Mouse (Mus musculus) kidney, embryonic 15.5 days (tissue): ENCODE results near the gene Lhfpl3. TPM values are rescaled to one million over a fixed set of nuclear protein-coding genes. Genes with fewer than 3 reads are reported as not detected.

Source experiments
- ATAC-seq: fragments of 200-750 bp; cut with Nextera tagmentation; replicated peaks from 2 replicates; pipeline ENCODE4 v1.8.0; 2017; ENCODE audit warnings: moderate TSS enrichment; ENCODE audit not compliant: low FRiP score
- H3K27ac ChIP-seq: fragments of 300-500 bp; sonication (generic); 2 replicates; pipeline ENCODE4 v1.5.1; 2015; ENCODE audit warnings: mild to moderate bottlenecking, inconsistent platforms
- H3K27me3 ChIP-seq: fragments of 300-500 bp; sonication (generic); 2 replicates; pipeline ENCODE4 v1.6.1; 2015; ENCODE audit warnings: inconsistent platforms
- H3K36me3 ChIP-seq: fragments of 300-500 bp; sonication (generic); 2 replicates; pipeline ENCODE4 v1.6.1; 2015; ENCODE audit warnings: inconsistent platforms
- H3K4me1 ChIP-seq: fragments of 300-500 bp; sonication (generic); 2 replicates; pipeline ENCODE4 v1.6.1; 2015; ENCODE audit warnings: inconsistent platforms
- H3K4me2 ChIP-seq: fragments of 300-500 bp; sonication (generic); 2 replicates; pipeline ENCODE4 v1.6.1; 2015; ENCODE audit warnings: moderate library complexity, mild to moderate bottlenecking, inconsistent platforms
- H3K4me3 ChIP-seq: fragments of 300-500 bp; sonication (generic); replicated peaks from 2 replicates; pipeline ENCODE4 v1.5.1; 2015; ENCODE audit warnings: mild to moderate bottlenecking, inconsistent platforms
- H3K9ac ChIP-seq: fragments of 300-500 bp; sonication (generic); 2 replicates; pipeline ENCODE4 v1.6.1; 2015; ENCODE audit warnings: mild to moderate bottlenecking, inconsistent platforms
- H3K9me3 ChIP-seq: fragments of 300-500 bp; sonication (generic); replicated peaks from 2 replicates; pipeline ENCODE4 v1.6.1; 2016; ENCODE audit warnings: inconsistent platforms
- WGBS: fragments of 180-500 bp; shearing (Covaris S2); methylation state at CpG from one replicate; pipeline ENCODE4 v1.1.7; 2015; ENCODE audit warnings: mixed read lengths; 5-methylcytosine and 5-hydroxymethylcytosine counted together
- polyA plus RNA-seq: library from polyadenylated mRNA; unstranded; fragments of >200 nt; fragmentation: Nextera tagmentation; extraction: Ambion mirVana; gene quantifications from 2 replicates; pipeline ENCODE4 v1.2.1, GENCODE M21; 2015

Lhfpl3 gene
- polyA plus RNA-seq, 1 experiment from 2014 or later, result 0.40 TPM

DNA sequence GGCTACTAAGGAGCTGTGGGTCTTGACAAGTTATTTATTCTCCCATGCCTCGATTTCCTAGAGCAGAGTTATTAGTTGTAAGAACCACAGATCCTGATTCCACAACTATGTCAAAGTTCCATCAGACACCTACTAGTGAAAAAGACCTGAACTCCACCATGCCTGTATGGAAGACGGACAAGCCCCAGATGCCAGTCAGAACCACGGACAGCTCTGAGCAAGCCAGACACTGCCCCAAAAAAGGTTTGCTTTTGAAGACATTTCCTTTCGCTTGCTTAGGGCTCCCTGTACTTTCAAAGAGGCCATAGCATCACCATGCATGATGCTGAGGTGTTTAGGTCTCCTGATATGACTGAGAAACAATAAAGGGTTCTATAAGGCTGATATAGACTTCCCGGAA is 197.4 kb downstream of the Lhfpl3 start:
- WGBS, result 58% methylated on average over 5 of the region's 5 CpGs
- H3K27me3 ChIP-seq, result no peaks in the 10 kb centered on the region
- no peak overlapping the region for H3K27ac ChIP-seq
- no peak overlapping the region for H3K4me2 ChIP-seq
- H3K4me1 ChIP-seq, result no peaks in the 10 kb centered on the region
- no peaks in the 10 kb centered on the region for H3K36me3 ChIP-seq
- H3K4me3 ChIP-seq, result no peak overlapping the region
- H3K9ac ChIP-seq, result no peak overlapping the region
- no peak for ATAC-seq
- no peaks in the 10 kb centered on the region for H3K9me3 ChIP-seq

DNA sequence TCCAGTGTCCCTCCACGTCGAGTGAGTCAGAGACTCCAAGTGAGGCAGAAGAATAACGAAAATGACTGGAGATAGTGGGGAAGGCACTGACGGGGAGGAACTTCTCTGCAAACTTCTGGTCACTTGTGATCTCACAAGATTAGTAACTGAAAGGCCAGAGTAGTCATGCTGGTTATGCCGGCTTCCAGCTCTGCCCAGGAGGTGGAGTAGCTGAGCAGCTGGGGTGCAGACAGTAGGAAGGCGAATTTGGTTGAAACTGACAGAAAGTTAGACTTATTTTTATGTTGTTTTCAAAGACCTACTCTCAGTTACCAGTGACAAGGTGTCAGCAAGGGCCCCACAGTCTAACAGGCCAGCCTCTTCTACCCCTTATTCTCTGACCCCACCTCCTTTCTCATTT is 217.4 kb downstream of the Lhfpl3 start:
- H3K4me2 ChIP-seq, result no peak overlapping the region
- H3K4me3 ChIP-seq, result no peak overlapping the region
- no peak overlapping the region for H3K27ac ChIP-seq
- ATAC-seq, result no peak
- no peaks in the 10 kb centered on the region for H3K4me1 ChIP-seq
- no peak overlapping the region for H3K9ac ChIP-seq
- H3K36me3 ChIP-seq, result no peaks in the 10 kb centered on the region
- H3K27me3 ChIP-seq, result no peaks in the 10 kb centered on the region
- H3K9me3 ChIP-seq, result no peaks in the 10 kb centered on the region
- WGBS, result 67% methylated on average over 6 of the region's 6 CpGs

DNA sequence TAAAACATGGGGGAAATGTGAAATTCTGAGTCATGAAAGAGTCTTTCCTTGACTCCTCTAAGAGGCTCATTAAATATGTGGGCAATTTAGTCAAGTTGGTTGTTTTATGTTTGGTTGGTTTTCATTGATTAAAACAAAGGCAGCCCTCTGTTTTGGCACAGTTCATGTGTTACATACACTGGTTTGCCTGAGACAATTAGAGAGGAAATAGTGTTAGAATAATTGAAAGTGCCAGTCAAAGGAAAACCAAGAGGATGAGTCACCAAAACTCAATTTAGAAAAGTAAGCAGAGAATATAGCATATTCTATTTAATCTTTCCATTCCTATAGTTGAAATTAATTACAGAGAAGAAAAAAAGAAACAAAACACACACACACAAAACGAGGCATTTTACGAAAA is 240.9 kb downstream of the Lhfpl3 start:
- H3K9me3 ChIP-seq, result no peaks in the 10 kb centered on the region

DNA sequence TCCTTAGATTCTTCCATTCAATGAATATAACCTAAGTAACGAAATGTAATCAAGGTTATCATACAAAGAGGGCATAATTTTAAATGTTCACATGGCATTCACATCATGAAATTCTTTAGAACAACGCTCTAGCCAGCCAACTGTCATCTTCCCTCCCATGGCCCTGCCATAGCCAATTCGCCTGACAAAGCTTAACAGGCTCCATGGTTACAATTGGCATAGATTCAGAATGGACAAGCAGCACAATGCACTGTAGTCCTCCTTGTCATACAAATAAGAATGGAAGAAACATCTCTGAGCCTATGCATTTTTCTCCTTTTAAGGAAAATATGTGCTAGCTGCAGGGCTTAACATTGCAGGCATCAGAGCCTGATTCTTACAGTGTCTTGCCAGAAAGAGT is 254.0 kb downstream of the Lhfpl3 start:
- H3K9me3 ChIP-seq, result no peaks in the 10 kb centered on the region
- 79% methylated on average over 3 of the region's 3 CpGs for WGBS
- no peak overlapping the region for H3K27ac ChIP-seq
- no peak overlapping the region for H3K9ac ChIP-seq
- no peaks in the 10 kb centered on the region for H3K27me3 ChIP-seq
- no peak overlapping the region for H3K4me2 ChIP-seq
- H3K4me3 ChIP-seq, result no peak overlapping the region
- H3K4me1 ChIP-seq, result no peaks in the 10 kb centered on the region
- no peaks in the 10 kb centered on the region for H3K36me3 ChIP-seq
- no peak for ATAC-seq

More for the DNA sequence above, 240.9 kb downstream of the Lhfpl3 start:
- Histone ChIP-seq H3K4me3 (no peak overlapping the region), H3K4me1 (no peaks in the 10 kb centered on the region), H3K4me2 (no peak overlapping the region), H3K9ac (no peak overlapping the region), H3K27me3 (no peaks in the 10 kb centered on the region), H3K27ac (no peak overlapping the region), H3K36me3 (no peaks in the 10 kb centered on the region)
- WGBS, result 90% methylated on average over 2 of the region's 2 CpGs
- ATAC-seq, result no peak

DNA sequence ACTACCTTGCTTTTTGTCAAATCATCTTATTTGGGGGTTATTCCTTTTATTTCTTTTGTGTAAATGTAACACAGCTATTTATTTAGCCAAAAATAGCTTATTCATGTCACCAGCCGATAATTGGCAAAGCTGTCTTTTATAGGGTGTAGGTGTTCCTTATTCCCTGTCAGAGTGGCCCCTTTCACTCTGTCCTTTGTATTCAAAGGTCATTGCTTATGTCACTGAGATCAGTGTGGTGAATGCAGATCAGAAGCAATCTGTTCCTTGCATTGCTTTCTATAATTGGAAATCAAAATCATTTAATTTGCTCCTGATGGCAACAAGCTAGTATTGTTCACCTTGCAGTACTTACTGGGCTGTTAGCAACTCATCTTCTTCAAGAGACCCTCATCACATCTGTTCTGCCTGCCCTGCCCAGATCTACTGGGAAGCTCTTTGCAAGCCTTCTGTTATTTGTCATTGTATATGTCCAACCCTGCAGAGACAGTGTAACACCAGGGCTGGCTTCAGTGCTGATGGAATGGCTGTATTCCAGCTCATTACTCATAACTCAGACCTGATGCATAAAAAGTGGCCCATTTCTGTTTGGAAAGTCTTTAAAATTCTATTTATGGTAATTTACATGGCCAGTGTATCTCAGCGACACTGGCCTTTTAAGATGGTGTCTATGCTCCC is 257.4 kb downstream of the Lhfpl3 start:
- Histone ChIP-seq H3K4me3 (no peak overlapping the region), H3K4me2 (no peak overlapping the region), H3K27ac (no peak overlapping the region), H3K9me3 (no peaks in the 10 kb centered on the region), H3K9ac (no peak overlapping the region), H3K4me1 (no peaks in the 10 kb centered on the region), H3K36me3 (no peaks in the 10 kb centered on the region), H3K27me3 (no peaks in the 10 kb centered on the region)
- WGBS, result 87% methylated on average over 2 of the region's 2 CpGs
- ATAC-seq, result no peak

DNA sequence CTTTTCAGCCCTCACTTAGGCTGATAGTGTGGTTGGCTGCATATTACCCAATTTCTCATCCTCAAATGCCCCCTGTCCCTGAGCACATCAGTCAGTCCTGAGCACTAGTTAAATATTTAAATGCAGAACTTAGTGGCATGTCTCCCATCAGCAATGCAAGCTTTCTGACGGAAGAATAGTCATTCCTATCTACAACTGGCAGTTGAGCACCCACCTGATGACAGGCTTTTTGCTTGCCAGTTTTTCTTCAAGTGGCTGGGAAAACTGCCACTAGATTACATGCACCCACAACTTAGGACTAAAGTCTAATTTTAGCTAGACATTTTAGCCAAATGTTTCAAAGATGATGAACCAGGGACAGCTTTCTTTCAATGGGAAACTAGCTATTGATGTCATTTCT is 260.3 kb downstream of the Lhfpl3 start:
- Histone ChIP-seq H3K36me3 (no peaks in the 10 kb centered on the region), H3K4me2 (no peak overlapping the region), H3K27ac (no peak overlapping the region), H3K9me3 (no peaks in the 10 kb centered on the region), H3K27me3 (no peaks in the 10 kb centered on the region), H3K4me1 (no peaks in the 10 kb centered on the region), H3K9ac (no peak overlapping the region), H3K4me3 (no peak overlapping the region)
- no peak for ATAC-seq
- 83% methylated on average over 1 of the region's 1 CpGs for WGBS

DNA sequence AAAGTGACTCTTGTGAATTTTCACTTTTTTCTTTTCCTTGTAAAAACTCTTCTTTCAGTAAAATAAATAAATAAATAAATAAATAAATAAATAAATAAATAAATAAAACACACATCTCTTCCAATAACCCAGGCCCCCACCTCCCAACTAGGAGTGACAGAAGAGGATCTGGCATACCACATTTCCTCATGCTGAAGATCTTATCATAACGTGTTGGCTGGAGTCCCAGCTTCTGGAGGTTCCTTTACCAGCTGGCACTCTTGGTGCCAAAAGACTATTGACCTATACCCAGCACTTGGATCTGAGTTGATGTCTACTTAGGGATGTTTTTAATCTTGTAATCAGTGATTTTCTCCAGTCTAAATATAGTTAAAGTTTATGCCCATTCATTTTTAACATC is 264.6 kb downstream of the Lhfpl3 start:
- H3K36me3 ChIP-seq, result no peaks in the 10 kb centered on the region
- H3K4me2 ChIP-seq, result no peak overlapping the region
- H3K4me1 ChIP-seq, result no peaks in the 10 kb centered on the region
- 72% methylated on average over 1 of the region's 1 CpGs for WGBS
- H3K27me3 ChIP-seq, result no peaks in the 10 kb centered on the region
- H3K4me3 ChIP-seq, result no peak overlapping the region
- H3K9ac ChIP-seq, result no peak overlapping the region
- no peak overlapping the region for H3K27ac ChIP-seq
- ATAC-seq, result no peak
- no peaks in the 10 kb centered on the region for H3K9me3 ChIP-seq

DNA sequence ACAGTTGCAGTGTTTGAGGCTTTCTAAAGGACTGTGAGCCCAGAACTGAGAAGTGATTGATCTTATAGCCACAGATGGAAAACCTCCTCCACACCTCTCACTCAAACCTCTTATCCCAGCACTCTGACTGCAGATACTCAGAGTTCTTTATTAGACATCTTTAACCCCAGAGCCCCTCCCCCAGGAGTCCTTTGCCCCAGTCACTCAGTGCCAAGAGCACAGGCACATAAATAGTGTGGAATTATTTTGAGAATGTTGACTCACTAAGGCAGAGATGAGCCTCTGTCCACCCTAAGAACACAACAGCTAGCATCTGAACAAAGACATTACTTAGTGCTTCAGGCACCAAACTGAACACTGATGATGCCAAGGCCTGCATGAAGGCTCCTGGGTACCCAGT is 268.1 kb downstream of the Lhfpl3 start:
- ATAC-seq, result no peak

DNA sequence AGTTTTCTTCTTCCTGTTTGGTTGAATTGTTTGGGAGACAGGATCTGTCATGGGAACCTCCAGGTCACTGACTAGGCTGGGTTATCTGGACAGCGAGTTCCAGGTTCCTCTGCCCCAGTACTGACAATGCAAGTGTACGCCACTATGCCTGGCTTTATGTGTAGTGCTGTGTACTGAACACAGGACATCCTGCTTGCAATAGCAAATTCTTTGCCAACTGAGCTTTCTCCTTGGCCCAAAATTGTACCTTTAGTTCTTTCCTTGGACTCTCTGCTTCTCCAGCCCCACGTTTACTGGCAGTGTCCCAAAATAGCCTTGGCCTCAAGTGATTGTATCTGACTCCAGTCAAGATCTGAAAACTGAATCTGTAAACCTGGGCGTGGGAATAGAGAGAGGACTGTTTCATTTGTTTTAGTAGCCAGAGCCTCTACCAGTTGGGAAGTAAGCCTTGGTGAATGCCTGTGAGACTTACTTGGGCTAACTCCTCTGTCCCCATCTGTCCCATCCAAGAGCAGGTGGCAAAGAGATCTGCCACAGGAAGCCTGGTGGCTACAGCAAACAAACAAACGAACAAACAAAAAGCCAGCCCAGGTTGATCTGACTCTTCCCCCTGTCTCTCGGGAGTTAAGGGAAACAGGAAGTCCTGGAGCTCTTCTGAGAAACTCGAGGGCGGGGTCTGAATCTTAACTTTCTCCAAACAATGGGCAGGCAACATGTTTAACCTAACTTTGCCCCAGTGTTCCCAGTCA is 269.9 kb downstream of the Lhfpl3 start:
- 63% methylated on average over 8 of the region's 8 CpGs for WGBS
- no peaks in the 10 kb centered on the region for H3K27me3 ChIP-seq

More for the DNA sequence above, 268.1 kb downstream of the Lhfpl3 start:
- Histone ChIP-seq H3K27ac (no peak overlapping the region), H3K9me3 (no peaks in the 10 kb centered on the region), H3K4me1 (no peaks in the 10 kb centered on the region), H3K4me2 (no peak overlapping the region), H3K36me3 (no peaks in the 10 kb centered on the region), H3K4me3 (no peak overlapping the region), H3K27me3 (no peaks in the 10 kb centered on the region), H3K9ac (no peak overlapping the region)

DNA sequence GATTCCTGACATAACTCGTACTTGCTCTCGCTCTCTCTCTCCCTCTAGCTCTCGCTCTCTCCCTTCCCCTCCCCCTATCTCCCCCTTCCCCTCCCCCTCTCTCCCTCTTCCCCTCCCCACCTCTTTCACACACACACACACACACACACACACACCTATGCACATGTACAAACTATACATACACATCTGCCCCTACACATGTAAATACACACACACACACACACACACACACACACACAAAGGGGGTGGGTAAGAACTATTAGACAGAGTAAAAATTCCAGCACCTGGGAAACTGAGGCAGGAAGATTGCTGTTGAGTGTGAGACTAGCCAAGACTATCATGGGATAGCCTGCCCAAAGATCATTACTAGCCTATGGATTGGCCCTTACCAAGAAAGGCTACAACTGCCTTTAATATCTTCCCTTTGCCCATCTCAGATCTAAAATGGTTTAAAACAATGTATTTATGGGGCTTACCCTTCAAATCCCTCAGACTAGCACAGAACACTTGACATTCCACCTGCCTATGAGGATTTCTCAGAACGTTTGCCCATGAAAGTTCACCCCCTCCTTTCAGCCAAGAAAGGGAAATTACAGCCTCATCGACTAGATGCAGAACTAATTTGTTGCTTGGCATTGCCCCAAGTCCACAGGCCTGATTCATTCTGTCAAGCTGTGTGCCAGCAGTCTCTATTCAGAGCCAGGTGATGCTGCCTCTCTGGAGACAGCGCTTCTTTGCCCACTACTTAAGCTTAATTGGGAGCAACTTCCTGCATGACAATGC is 289.3 kb downstream of the Lhfpl3 start:
- no peak for ATAC-seq
- Histone ChIP-seq H3K4me3 (no peak overlapping the region), H3K36me3 (no peaks in the 10 kb centered on the region), H3K4me2 (no peak overlapping the region), H3K9me3 (no peaks in the 10 kb centered on the region), H3K27ac (no peak overlapping the region), H3K9ac (no peak overlapping the region), H3K27me3 (no peaks in the 10 kb centered on the region), H3K4me1 (no peaks in the 10 kb centered on the region)
- WGBS, result 70% methylated on average over 6 of the region's 6 CpGs

More for the DNA sequence above, 269.9 kb downstream of the Lhfpl3 start:
- Histone ChIP-seq H3K4me1 (no peaks in the 10 kb centered on the region), H3K4me3 (no peak overlapping the region), H3K4me2 (no peak overlapping the region), H3K36me3 (no peaks in the 10 kb centered on the region), H3K27ac (no peak overlapping the region), H3K9ac (no peak overlapping the region), H3K9me3 (no peaks in the 10 kb centered on the region)
- no peak for ATAC-seq

DNA sequence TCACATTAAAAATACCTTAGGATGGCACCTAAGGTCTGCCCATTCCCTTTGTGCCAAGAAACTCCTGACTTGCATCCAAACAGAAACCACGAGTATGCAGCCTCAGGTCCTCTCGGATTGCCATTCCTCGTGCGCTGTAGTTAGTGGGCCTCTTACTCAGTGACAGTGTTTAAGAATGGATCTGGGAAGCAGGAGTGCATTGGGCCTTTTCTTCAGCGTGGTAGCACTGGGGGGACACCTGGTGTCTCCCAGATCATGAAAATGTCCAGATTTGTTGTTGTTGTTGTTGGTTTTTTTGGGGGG is 289.8 kb downstream of the Lhfpl3 start:
- Histone ChIP-seq H3K9ac (no peak overlapping the region), H3K4me1 (no peaks in the 10 kb centered on the region), H3K27ac (no peak overlapping the region), H3K4me2 (no peak overlapping the region), H3K4me3 (no peak overlapping the region), H3K9me3 (no peaks in the 10 kb centered on the region), H3K36me3 (no peaks in the 10 kb centered on the region), H3K27me3 (no peaks in the 10 kb centered on the region)
- 82% methylated on average over 5 of the region's 5 CpGs for WGBS
- no peak for ATAC-seq

DNA sequence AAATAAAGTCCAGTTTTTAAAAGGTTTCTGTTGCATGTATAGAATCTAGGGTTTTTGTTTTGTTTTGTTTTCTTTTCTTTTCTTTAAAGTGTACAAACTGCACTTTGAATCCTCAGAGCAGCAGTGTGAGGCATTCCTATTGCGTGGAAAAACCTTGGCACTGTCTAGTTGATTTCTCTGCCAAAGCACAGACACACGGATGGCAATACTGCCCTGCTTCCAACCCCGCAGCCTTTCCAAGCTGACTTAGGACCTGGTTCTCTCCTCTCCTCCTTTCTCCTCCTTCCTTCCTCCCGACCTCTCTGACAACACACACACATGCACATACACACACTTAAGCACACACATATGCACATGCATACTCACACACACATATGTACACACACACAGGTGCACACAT is 294.6 kb downstream of the Lhfpl3 start:
- Histone ChIP-seq H3K36me3 (no peaks in the 10 kb centered on the region), H3K4me2 (no peak overlapping the region), H3K9ac (no peak overlapping the region), H3K9me3 (no peaks in the 10 kb centered on the region), H3K27me3 (no peaks in the 10 kb centered on the region), H3K4me3 (no peak overlapping the region), H3K4me1 (no peaks in the 10 kb centered on the region), H3K27ac (no peak overlapping the region)
- 77% methylated on average over 4 of the region's 4 CpGs for WGBS
- no peak for ATAC-seq
